Mouse (Mus musculus) brain, embryonic 18.5 days (tissue): ENCODE data around the gene D930048N14Rik.
"Not testable (repeated sequence)": the region's sequence is repeated elsewhere in the genome, so short reads cannot be mapped to it uniquely, and the experiment has no call there.

ENCODE experiments used
- DNase-seq: peaks from one replicate; pipeline ENCODE4 v3.0.0-alpha.2; 2012; ENCODE audit warnings: low read depth, low spot score

Gene D930048N14Rik

GRCm38 (mm10) chr11:51627907-51628306, 22.8 kb upstream of the D930048N14Rik start:
- DNase-seq, result no peak

GRCm38 (mm10) chr11:51629651-51630314, 21.0 kb upstream of the D930048N14Rik start:
- DNase-seq, result no peak

- DNase-seq, result no peak
Measured at GRCm38 (mm10) chr11:51632130-51632753, 18.5 kb upstream of the D930048N14Rik start.

GRCm38 (mm10) chr11:51633200-51633599, 17.6 kb upstream of the D930048N14Rik start:
- DNase-seq, result not testable (repeated sequence)

- DNase-seq, result no peak
Measured at GRCm38 (mm10) chr11:51633721-51634120, 17.0 kb upstream of the D930048N14Rik start.

- DNase-seq, result no peak
Measured at GRCm38 (mm10) chr11:51635127-51635524, 15.6 kb upstream of the D930048N14Rik start.

- peak; percentile 87 for DNase-seq
Measured at GRCm38 (mm10) chr11:51635525-51636322, 15.0 kb upstream of the D930048N14Rik start, which contains the start of gene Rmnd5b. Rmnd5b (minus strand) TSS chr11:51635896.

GRCm38 (mm10) chr11:51636323-51636684, 14.4 kb upstream of the D930048N14Rik start:
- no peak for DNase-seq

GRCm38 (mm10) chr11:51637971-51638414, 12.8 kb upstream of the D930048N14Rik start:
- DNase-seq, result no peak

GRCm38 (mm10) chr11:51638497-51638896, 12.3 kb upstream of the D930048N14Rik start:
- no peak for DNase-seq

- no peak for DNase-seq
Measured at GRCm38 (mm10) chr11:51640748-51641147, 10.0 kb upstream of the D930048N14Rik start.

GRCm38 (mm10) chr11:51643202-51643601, 7.6 kb upstream of the D930048N14Rik start:
- no peak for DNase-seq

GRCm38 (mm10) chr11:51643761-51644160, 7.0 kb upstream of the D930048N14Rik start:
- DNase-seq, result no peak

GRCm38 (mm10) chr11:51644217-51644616, 6.5 kb upstream of the D930048N14Rik start:
- no peak for DNase-seq

- no peak for DNase-seq
Measured at GRCm38 (mm10) chr11:51645293-51645692, 5.5 kb upstream of the D930048N14Rik start.

- no peak for DNase-seq
Measured at GRCm38 (mm10) chr11:51646245-51646644, 4.5 kb upstream of the D930048N14Rik start.

GRCm38 (mm10) chr11:51646751-51647667, 3.7 kb upstream of the D930048N14Rik start:
- DNase-seq, result no peak

GRCm38 (mm10) chr11:51648566-51648965, 2.2 kb upstream of the D930048N14Rik start:
- DNase-seq, result no peak

GRCm38 (mm10) chr11:51649111-51649888, 1.5 kb upstream of the D930048N14Rik start:
- DNase-seq, result no peak

- DNase-seq, result no peak
Measured at GRCm38 (mm10) chr11:51649889-51650199, 910 bp upstream of the D930048N14Rik start.

- DNase-seq, result no peak
Measured at GRCm38 (mm10) chr11:51650261-51650660, 493 bp upstream of the D930048N14Rik start.
